Mouse (Mus musculus): ENCODE measurements around the gene Pgs1. TPM values are rescaled to one million over a fixed set of nuclear protein-coding genes. Genes with fewer than 3 reads are reported as not detected.

Gene Pgs1
- polyA plus RNA-seq, 1 experiment from 2014 or later = 39.5 TPM

GRCm38 (mm10) chr11:117952174-117952933 lies 33.7 kb upstream of the Pgs1 start:
- no peak overlapping the region for H3K4me3 ChIP-seq

GRCm38 (mm10) chr11:117954094-117954493 lies 32.0 kb upstream of the Pgs1 start:
- Histone ChIP-seq H3K36me3 (no peaks in the 10 kb centered on the region), H3K9ac (0 out of 2 replicates have a peak overlapping the region, but pooled peaks have one; percentile 36), H3K4me2 (no peak overlapping the region), H3K27ac (0 out of 2 replicates have a peak overlapping the region, but pooled peaks have one; percentile 11), H3K27me3 (peaks cover 17% of the 10 kb centered on the region), H3K4me3 (no peak overlapping the region), H3K9me3 (no peaks in the 10 kb centered on the region), H3K4me1 (peaks cover 45% of the 10 kb centered on the region)
- no peak for ATAC-seq (ENCODE audit: insufficient number of reproducible peaks, insufficient read depth, low FRiP score, low TSS enrichment, low read depth)
- 68% methylated on average over 2 of the region's 2 CpGs for WGBS

More at GRCm38 (mm10) chr11:117952174-117952933, 33.7 kb upstream of the Pgs1 start:
- peaks cover 20% of the 10 kb centered on the region for H3K27me3 ChIP-seq
- no peak for ATAC-seq (ENCODE audit: insufficient number of reproducible peaks, insufficient read depth, low FRiP score, low TSS enrichment, low read depth)
- peaks cover 34% of the 10 kb centered on the region for H3K4me1 ChIP-seq
- H3K9me3 ChIP-seq = no peaks in the 10 kb centered on the region
- 48% methylated on average over 9 of the region's 9 CpGs for WGBS
- no peak overlapping the region for H3K9ac ChIP-seq
- no peak overlapping the region for H3K27ac ChIP-seq
- H3K4me2 ChIP-seq = no peak overlapping the region
- H3K36me3 ChIP-seq = no peaks in the 10 kb centered on the region

- Histone ChIP-seq H3K27ac (peak overlapping the region; percentile 11; the same call in 1 of the 2 replicates), H3K4me3 (no peak overlapping the region), H3K36me3 (no peaks in the 10 kb centered on the region), H3K27me3 (peaks cover 15% of the 10 kb centered on the region), H3K9ac (peak overlapping the region; percentile 52; the same call in 1 of the 2 replicates), H3K9me3 (no peaks in the 10 kb centered on the region), H3K4me1 (peaks cover 42% of the 10 kb centered on the region), H3K4me2 (no peak overlapping the region)
- 79% methylated on average over 9 of the region's 9 CpGs for WGBS
- no peak for ATAC-seq (ENCODE audit: insufficient number of reproducible peaks, insufficient read depth, low FRiP score, low TSS enrichment, low read depth)
Observed at GRCm38 (mm10) chr11:117954819-117955218, 31.3 kb upstream of the Pgs1 start.

GRCm38 (mm10) chr11:117955621-117956020 lies 30.5 kb upstream of the Pgs1 start:
- Histone ChIP-seq H3K4me1 (peaks cover 40% of the 10 kb centered on the region), H3K4me2 (no peak overlapping the region), H3K9ac (no peak overlapping the region), H3K4me3 (no peak overlapping the region), H3K36me3 (no peaks in the 10 kb centered on the region), H3K27me3 (peaks cover 9% of the 10 kb centered on the region), H3K27ac (no peak overlapping the region), H3K9me3 (no peaks in the 10 kb centered on the region)
- no peak for ATAC-seq (ENCODE audit: insufficient number of reproducible peaks, insufficient read depth, low FRiP score, low TSS enrichment, low read depth)
- WGBS = 68% methylated on average over 13 of the region's 13 CpGs

- Histone ChIP-seq H3K4me1 (peaks cover 42% of the 10 kb centered on the region), H3K9ac (peak overlapping the region; percentile 32; the same call in 1 of the 2 replicates), H3K27ac (0 out of 2 replicates have a peak overlapping the region, but pooled peaks have one; percentile 7), H3K9me3 (no peaks in the 10 kb centered on the region), H3K36me3 (no peaks in the 10 kb centered on the region), H3K4me3 (no peak overlapping the region), H3K27me3 (no peaks in the 10 kb centered on the region), H3K4me2 (no peak overlapping the region)
- WGBS = 59% methylated on average over 7 of the region's 7 CpGs
- ATAC-seq (ENCODE audit: insufficient number of reproducible peaks, insufficient read depth, low FRiP score, low TSS enrichment, low read depth) = no peak
Observed at GRCm38 (mm10) chr11:117958197-117958596, 27.9 kb upstream of the Pgs1 start.

- Histone ChIP-seq H3K9me3 (no peaks in the 10 kb centered on the region), H3K9ac (no peak overlapping the region), H3K27ac (no peak overlapping the region), H3K4me2 (no peak overlapping the region), H3K27me3 (no peaks in the 10 kb centered on the region), H3K4me3 (no peak overlapping the region), H3K4me1 (peaks cover 47% of the 10 kb centered on the region), H3K36me3 (no peaks in the 10 kb centered on the region)
- ATAC-seq (ENCODE audit: insufficient number of reproducible peaks, insufficient read depth, low FRiP score, low TSS enrichment, low read depth) = no peak
- 92% methylated on average over 4 of the region's 4 CpGs for WGBS
Observed at GRCm38 (mm10) chr11:117959166-117959565, 26.9 kb upstream of the Pgs1 start.

- Histone ChIP-seq H3K9ac (no peak overlapping the region), H3K4me2 (no peak overlapping the region), H3K27ac (no peak overlapping the region), H3K4me3 (no peak overlapping the region), H3K27me3 (no peaks in the 10 kb centered on the region), H3K4me1 (peaks cover 47% of the 10 kb centered on the region), H3K36me3 (no peaks in the 10 kb centered on the region), H3K9me3 (no peaks in the 10 kb centered on the region)
- WGBS = 49% methylated on average over 17 of the region's 17 CpGs
- no peak for ATAC-seq (ENCODE audit: insufficient number of reproducible peaks, insufficient read depth, low FRiP score, low TSS enrichment, low read depth)
Observed at GRCm38 (mm10) chr11:117959741-117960381, 26.2 kb upstream of the Pgs1 start.

GRCm38 (mm10) chr11:117960601-117961000 lies 25.5 kb upstream of the Pgs1 start:
- H3K4me1 ChIP-seq = peaks cover 53% of the 10 kb centered on the region
- ATAC-seq (ENCODE audit: insufficient number of reproducible peaks, insufficient read depth, low FRiP score, low TSS enrichment, low read depth) = no peak

GRCm38 (mm10) chr11:117962228-117963067 lies 23.6 kb upstream of the Pgs1 start:
- peak overlapping the region; percentile 92 for H3K27ac ChIP-seq
- H3K4me1 ChIP-seq = peaks cover 71% of the 10 kb centered on the region
- 33% methylated on average over 10 of the region's 10 CpGs for WGBS
- peak overlapping the region; percentile 32; the same call in 1 of the 2 replicates for H3K9ac ChIP-seq
- ATAC-seq (ENCODE audit: insufficient number of reproducible peaks, insufficient read depth, low FRiP score, low TSS enrichment, low read depth) = no peak
- H3K27me3 ChIP-seq = peaks cover 11% of the 10 kb centered on the region
- H3K4me3 ChIP-seq = no peak overlapping the region; the same call in 1 of the 2 replicates
- no peaks in the 10 kb centered on the region for H3K9me3 ChIP-seq
- H3K36me3 ChIP-seq = peaks cover 11% of the 10 kb centered on the region; the same call in 1 of the 2 replicates
- peak overlapping the region; percentile 97 for H3K4me2 ChIP-seq

More at GRCm38 (mm10) chr11:117960601-117961000, 25.5 kb upstream of the Pgs1 start:
- no peaks in the 10 kb centered on the region for H3K36me3 ChIP-seq
- no peak overlapping the region for H3K27ac ChIP-seq
- H3K27me3 ChIP-seq = no peaks in the 10 kb centered on the region
- H3K9ac ChIP-seq = no peak overlapping the region
- no peak overlapping the region for H3K4me3 ChIP-seq
- no peaks in the 10 kb centered on the region for H3K9me3 ChIP-seq
- H3K4me2 ChIP-seq = no peak overlapping the region

- Histone ChIP-seq H3K4me2 (peak overlapping the region; percentile 97), H3K27me3 (peaks cover 15% of the 10 kb centered on the region), H3K4me1 (peaks cover 73% of the 10 kb centered on the region), H3K27ac (peak overlapping the region; percentile 92), H3K36me3 (peaks cover 11% of the 10 kb centered on the region; the same call in 1 of the 2 replicates), H3K9ac (peak overlapping the region; percentile 62), H3K9me3 (no peaks in the 10 kb centered on the region), H3K4me3 (peak overlapping the region; percentile 41)
- ATAC-seq (ENCODE audit: insufficient number of reproducible peaks, insufficient read depth, low FRiP score, low TSS enrichment, low read depth) = peak; percentile 88
- under 1% methylated on average over 40 of the region's 40 CpGs for WGBS
Observed at GRCm38 (mm10) chr11:117963091-117963793, 22.9 kb upstream of the Pgs1 start.

Measured in embryonic facial prominence, embryonic 13.5 days (tissue).